Mouse (Mus musculus) ES-Bruce4 (cell line): ENCODE results near the gene Lats2.

ENCODE experiments used
- CTCF ChIP-seq: IDR thresholded peaks from one replicate; pipeline ENCODE4 v1.8.1; 2011; ENCODE audit warnings: low read depth, low read length
- EP300 ChIP-seq: IDR thresholded peaks from 2 replicates; pipeline ENCODE4 v1.6.1; 2011; ENCODE audit warnings: low read depth, low read length; ENCODE audit not compliant: insufficient read depth
- POLR2A ChIP-seq: IDR thresholded peaks from one replicate; pipeline ENCODE4 v1.8.1; 2011; ENCODE audit warnings: low read length; ENCODE audit not compliant: insufficient read depth

GRCm38 (mm10) chr14:57696066-57696465, 62.1 kb downstream of the Lats2 start:
- no peak for TF ChIP-seq CTCF
- no peak for TF ChIP-seq POLR2A
- TF ChIP-seq EP300: no peak
